Mouse (Mus musculus) adrenal gland, adult 2 months (tissue): ENCODE measurements around the gene Lyplal1. TPM values are rescaled to one million over a fixed set of nuclear protein-coding genes. Genes with fewer than 3 reads are reported as not detected.

Source experiments
- DNase-seq: peaks from one replicate; pipeline ENCODE4 v3.0.0; 2021
- long read RNA-seq: library from polyadenylated mRNA; stranded (forward); transcript quantifications from one replicate; pipeline ENCODE4 v2.0.0, GENCODE M21; 2021
- polyA plus RNA-seq: library from polyadenylated mRNA; depleted of rRNA; stranded (reverse); fragments of >200 nt; gene quantifications from 2 replicates; pipeline ENCODE4 v1.2.3, GENCODE M21; 2012; rRNA removed
- total RNA-seq, 2 experiments: library from RNA; stranded (reverse); gene quantifications; 2 replicates each; pipeline ENCODE4 v1.2.3; 2021

Gene Lyplal1
- total RNA-seq (10 to 100 TPM; 19.9 to 27.2 TPM), polyA plus RNA-seq (24.8 and 32.1 TPM in 2 replicates)
- long read RNA-seq, transcript Lyplal1-201 (5 exons, 1,578 nt), result major isoform, 23 of 28 reads
- long read RNA-seq, partial matches to known transcripts, result 1 of 28 reads
- long read RNA-seq, other reads (novel, unspliced or antisense), result 3 of 28 reads

DNA sequence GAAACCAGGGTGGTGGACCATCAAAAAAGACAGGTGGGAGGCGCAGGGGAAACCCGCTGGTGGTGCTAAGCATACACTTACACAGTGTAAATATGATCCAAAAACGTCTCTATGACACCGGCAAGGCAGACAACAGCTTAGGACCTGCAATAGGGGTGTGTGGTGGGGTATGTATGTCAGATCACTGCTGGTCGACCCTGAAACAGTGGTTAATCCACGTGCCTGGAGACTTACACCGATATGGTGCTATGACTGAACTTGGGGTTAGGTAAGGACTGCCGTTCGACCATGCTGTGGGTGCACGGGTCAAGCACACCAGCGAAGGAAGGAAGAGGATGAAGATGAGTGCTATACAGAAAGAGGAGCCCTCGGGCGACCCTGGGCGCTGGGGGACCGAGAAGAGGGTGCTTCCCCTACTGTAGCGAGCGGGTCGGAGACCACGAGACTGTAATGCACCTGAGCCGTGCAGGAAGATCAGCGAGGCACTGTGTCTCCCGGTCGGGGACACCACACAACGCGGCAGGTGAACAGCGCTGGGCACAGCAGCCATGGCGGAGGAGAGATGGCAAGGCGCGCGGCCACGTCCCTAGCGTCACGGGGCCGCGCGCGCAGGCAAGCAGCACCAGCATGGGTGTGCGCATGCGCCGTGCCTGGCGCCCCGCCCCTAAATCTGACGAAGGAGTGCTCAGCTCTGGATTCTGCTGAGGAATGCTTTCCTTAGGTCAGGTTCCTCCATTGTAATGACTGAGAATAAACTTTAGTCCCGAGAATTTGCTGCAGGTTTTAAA is at the start of gene Lyplal1:
Gene Lyplal1, minus strand, starts transcription at position 610 of the 788 bp plus-strand sequence.
- DNase-seq, result peak; percentile 97

GRCm38 (mm10) chr1:186163616-186164015 is 46.5 kb upstream of the Lyplal1 start:
- DNase-seq, result no peak

GRCm38 (mm10) chr1:186163206-186163605 is 46.1 kb upstream of the Lyplal1 start:
- DNase-seq, result no peak

- DNase-seq, result no peak
Observed at GRCm38 (mm10) chr1:186150376-186150775, 33.3 kb upstream of the Lyplal1 start.

- DNase-seq, result no peak
Observed at GRCm38 (mm10) chr1:186145444-186145843, 28.3 kb upstream of the Lyplal1 start.

DNA sequence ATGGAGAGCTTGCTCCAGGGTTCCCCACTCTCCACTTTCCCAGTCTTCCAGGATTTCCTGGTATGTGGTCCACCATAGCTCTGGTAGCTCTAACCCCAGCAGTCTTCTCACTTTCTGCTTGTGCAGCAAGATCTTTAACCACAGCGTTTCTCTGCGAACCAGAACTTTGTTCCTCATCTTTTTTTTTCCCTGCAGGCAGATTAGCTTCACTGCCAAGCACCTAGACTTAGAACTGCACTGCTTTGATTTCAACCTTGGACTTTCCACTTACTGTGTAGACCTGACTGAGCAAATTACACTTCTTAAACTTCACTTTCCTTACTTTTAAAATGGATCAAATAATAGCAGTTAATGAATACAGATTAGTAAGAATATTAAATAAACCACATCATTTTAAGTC is 23.1 kb upstream of the Lyplal1 start:
- DNase-seq, result no peak

DNA sequence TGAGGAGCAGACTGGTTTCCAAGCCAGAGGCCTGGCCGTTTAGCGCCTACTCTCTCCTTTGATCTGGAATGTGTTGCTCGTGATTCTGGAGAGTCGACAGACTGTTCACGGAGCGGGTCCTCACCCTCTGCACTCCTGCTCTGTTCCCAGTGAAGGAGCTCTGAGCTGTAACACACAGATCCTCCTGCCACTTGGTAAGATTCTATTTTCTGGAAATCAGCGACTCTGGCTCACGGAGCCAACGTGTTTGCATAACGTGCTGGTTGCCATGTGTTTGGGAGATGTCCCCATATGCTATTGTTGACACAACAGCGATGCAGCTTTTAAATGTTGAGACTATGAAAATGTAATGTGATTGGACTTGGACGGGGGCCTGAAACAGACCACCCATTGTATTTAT is 20.8 kb upstream of the Lyplal1 start:
- DNase-seq, result no peak

GRCm38 (mm10) chr1:186136636-186137380 is 19.7 kb upstream of the Lyplal1 start:
- no peak for DNase-seq

DNA sequence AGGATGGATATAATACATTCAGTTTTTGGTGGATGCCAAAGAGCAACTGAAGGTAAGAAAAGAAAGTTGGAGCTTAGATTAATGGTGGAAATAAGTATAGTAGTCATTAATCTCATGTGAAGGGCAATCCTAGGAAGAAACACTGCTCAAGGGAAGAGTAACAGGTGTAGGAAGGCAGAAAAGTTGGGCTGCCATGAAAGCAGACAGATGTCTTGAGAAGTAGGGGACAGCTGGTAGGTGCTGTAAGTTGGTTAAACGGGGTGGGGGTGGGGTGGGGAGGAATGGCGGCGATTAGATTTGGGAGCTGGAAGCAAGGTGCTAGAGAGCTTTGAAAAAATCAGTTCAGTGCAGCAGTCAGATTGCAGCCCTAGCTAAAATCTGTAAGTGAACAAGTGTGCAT is 14.4 kb upstream of the Lyplal1 start:
- DNase-seq, result no peak

GRCm38 (mm10) chr1:186128940-186129339 is 11.8 kb upstream of the Lyplal1 start:
- DNase-seq, result no peak

- no peak for DNase-seq
Observed at GRCm38 (mm10) chr1:186126313-186126862, 9.3 kb upstream of the Lyplal1 start.

GRCm38 (mm10) chr1:186123690-186124089 is 6.6 kb upstream of the Lyplal1 start:
- DNase-seq, result no peak

DNA sequence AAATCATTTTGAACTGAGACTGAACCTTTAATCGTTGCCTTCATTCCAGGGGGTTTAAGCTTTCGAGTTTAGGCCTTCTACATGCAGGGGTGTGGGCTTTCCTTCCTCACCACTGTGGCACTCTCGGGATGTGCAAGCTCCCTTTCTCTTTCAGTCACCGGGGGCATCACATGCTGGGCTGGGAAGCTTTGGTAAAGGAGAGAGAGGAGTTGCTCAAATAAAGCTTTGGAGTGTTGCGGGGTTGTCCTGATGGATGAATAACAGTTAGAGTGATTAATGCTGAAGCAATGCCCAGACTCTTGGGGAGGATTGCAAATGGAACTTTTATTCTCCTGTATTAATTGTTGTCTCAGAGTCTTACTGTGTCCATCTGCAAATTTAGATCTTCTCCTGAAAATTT is 2.7 kb upstream of the Lyplal1 start:
- DNase-seq, result peak; percentile 19

- no peak for DNase-seq
Observed at GRCm38 (mm10) chr1:186116086-186116600, 967 bp downstream of the Lyplal1 start.

DNA sequence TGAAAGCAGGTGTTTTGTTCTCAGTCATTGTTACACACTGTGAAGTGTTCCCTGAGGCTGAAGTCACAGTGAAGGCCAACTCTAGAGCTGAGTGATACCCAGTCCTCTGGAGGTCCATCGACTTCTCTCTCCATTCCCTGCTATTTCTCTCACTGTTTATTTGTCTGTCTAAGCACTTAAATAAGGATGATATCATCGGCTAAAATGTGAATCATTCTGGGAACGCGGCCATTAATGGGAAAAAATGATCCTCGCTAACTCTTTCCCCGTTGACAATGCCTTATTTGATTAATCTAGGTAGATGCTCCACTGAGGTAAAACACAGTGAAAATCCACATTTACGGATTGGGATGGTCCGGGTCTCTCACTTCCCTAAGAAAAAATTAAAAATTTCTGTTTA is 14.8 kb downstream of the Lyplal1 start:
- no peak for DNase-seq

GRCm38 (mm10) chr1:186066266-186066897 is 50.7 kb downstream of the Lyplal1 start:
- DNase-seq, result no peak

GRCm38 (mm10) chr1:186060041-186060440 is 57.1 kb downstream of the Lyplal1 start:
- DNase-seq, result no peak

DNA sequence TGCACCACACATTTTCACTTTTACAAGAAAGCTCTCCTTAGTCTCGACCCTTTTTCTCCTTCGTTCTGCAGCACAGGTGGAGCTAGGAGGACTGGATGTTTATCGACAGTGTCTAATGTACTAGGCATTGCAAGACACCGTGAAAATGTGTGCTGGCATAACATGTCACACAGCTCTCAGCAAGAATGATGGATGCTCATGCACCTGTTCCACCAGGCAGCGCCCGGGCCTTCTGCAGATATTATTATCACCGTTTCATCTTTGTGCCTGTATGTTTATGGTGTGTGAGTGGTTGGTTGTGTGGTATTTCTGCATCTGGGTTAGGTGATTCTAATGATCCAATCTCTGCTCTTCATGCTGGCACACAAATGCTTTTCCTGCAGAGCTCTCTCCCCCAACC is 62.9 kb downstream of the Lyplal1 start:
- no peak for DNase-seq

- DNase-seq, result no peak
Observed at GRCm38 (mm10) chr1:186053280-186054043, 63.6 kb downstream of the Lyplal1 start.

- DNase-seq, result no peak
Observed at GRCm38 (mm10) chr1:186043709-186044452, 73.2 kb downstream of the Lyplal1 start.
